Mouse (Mus musculus) embryo, embryonic 10.5 days (tissue): ENCODE measurements around the gene Map3k7.
"Not testable (repeated sequence)": the region's sequence is repeated elsewhere in the genome, so short reads cannot be mapped to it uniquely, and the experiment has no call there.

Experiments
- DNase-seq: peaks from one replicate; pipeline ENCODE4 v3.0.0-alpha.2; 2015; ENCODE audit warnings: low spot score

Map3k7 gene

DNA sequence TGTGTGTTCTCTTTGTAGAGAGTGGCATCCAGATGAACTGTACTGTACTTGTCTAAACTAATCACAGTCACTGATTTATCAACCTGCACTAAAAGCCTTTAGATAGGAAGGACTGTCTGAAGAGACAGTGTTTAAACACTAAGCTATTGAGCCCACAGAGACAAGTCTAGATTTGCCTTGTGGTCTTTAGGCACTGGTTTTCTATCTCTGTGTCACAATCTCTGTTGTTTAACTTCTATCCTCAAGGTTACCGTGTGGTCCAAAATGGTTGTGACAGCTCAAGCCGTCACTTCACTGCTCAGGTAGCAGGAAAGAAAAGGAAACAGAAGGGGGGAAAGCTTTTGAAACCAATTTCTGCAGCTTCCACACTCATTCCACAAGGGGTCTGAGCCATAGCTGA, 29.5 kb downstream of the Map3k7 start:
- no peak for DNase-seq

GRCm38 (mm10) chr4:31993865-31994264, 30.0 kb downstream of the Map3k7 start:
- DNase-seq: no peak

DNA sequence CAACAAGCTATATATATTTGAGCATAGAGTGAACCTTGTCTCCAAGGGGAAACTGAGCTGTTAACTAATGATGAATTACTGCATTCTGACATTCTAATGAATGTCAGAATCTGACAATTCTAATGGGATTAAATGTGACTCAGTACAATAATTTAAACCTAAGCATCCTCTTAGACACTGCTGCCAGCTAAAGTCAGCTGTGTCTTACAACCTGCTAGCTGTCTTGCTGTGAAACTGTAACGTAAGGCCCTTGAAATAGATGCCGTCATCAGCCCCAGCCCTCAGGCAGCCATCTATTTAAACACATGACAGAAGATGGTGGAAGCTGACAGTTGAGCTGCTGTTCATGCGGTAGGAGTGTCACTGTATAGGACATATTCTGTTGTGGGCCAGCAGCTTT, 37.6 kb downstream of the Map3k7 start:
- DNase-seq: no peak

DNA sequence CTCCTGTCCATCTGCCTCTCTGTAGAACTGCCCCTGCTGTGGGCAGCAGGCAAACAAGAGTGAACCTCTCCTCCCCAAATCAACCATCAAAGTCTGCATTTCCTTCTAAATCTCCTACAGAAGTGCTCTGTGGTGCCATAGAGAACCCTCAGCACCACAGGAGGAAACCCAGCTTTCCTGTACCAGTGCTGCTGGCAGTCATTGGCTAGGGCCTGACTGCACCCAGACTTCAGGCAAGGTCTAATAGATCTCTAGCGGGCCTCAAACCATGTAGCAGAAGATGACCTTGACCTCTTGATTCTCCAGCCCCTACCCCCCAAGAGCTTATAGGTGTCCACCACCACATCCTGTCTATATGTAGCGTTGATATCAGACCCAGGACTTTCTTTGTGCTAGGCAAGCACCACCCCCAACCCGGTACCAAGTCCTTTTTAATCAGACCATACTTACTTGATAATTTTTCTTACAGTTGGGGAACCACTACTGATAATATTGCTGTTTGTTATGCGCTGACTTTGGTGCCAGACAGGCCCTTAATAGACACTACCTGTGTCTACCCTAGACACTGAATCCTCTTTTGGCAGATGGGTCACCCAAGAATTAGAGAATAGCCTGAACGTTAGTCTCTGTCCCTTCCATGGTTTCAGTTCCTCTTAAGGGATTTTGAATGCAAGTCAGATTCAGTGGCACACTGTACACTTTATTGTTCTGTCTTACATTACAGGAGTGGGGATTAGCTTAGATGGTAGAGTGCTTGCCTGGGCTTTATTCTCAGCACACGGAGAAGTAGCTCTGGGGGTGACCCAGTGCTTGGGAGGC, 41.1 kb downstream of the Map3k7 start:
- no peak for DNase-seq

GRCm38 (mm10) chr4:32007174-32007573, 43.3 kb downstream of the Map3k7 start:
- DNase-seq: no peak

GRCm38 (mm10) chr4:32008095-32008494, 44.2 kb downstream of the Map3k7 start:
- no peak for DNase-seq

DNA sequence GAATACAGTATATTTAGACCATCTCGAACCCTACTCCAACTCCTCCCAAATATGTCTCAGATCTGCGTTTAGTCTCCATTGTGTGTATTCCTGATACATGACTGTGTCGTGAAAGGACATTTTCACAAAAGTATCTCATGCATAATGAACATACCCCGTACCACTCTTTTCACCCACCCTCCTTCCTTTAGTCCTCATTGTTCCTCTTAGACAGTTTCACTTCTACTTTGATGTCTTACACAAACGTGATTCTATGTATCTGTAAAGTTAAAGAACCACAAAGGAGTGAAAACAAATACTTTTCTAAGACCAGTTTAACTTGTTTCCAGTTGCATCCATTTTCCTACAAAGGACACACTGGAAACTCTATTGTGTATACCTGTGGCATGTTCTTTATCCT, 46.9 kb downstream of the Map3k7 start:
- DNase-seq: no peak

DNA sequence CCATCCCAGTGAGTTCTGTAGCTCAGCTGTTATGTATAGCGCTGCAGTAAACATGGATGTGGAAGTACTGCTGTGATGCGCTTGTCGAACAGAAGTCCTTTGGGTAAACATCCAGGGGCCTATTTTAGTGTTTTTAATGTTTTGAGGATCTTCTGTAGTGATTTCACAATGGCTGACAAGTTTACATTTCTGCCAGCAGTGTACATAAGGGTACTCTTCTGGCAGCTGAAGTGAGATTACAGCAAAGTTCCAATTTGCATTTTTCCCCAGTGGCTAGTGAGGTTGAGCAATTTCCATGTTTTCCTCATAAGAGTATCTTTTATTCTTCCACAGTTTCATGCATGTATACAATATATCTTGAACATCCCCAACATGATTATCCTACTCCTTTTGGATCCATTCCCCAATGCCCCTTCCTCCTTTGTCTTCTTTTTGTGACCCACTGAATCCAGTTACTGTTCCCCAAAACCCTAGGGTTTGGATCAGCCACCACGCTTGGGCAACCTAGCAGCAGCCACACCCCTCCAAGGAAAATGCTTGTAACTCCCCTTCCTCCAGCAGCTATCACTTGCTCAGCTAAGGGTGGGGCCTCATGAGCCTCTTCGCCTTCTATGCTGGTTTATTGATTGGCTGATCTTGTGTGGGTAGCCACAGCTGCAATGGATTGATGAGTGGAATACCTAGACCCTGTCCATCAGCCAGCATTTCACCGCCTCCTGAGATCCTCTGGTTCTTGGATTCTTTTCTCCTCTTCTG, 47.5 kb downstream of the Map3k7 start:
- DNase-seq: no peak

GRCm38 (mm10) chr4:32021131-32021530, 57.2 kb downstream of the Map3k7 start:
- DNase-seq: no peak

- DNase-seq: no peak
Measured at GRCm38 (mm10) chr4:32022321-32022720, 58.4 kb downstream of the Map3k7 start.

DNA sequence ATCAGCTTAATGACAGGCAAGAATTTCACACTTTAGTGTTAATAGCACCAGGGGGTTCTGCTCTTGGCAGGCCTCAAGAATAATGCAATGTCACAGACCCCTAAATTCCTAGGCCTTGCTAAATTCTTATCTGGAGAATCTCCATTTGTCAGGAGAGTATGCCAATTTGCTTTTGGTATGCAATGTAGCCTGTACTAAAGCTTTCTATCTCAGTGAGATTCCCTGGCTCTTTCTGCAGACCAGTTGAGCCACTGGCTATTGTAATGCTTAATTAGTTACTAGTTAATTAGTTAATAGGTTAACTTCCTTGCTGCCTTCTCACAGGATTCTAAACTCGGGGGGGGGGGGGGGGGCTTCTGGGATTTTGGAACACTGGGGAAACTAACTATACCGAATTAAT, 60.3 kb downstream of the Map3k7 start:
- not testable (repeated sequence) for DNase-seq

- no peak for DNase-seq
Measured at GRCm38 (mm10) chr4:32025105-32025504, 61.2 kb downstream of the Map3k7 start.

- no peak for DNase-seq
Measured at GRCm38 (mm10) chr4:32027094-32027493, 63.2 kb downstream of the Map3k7 start.

DNA sequence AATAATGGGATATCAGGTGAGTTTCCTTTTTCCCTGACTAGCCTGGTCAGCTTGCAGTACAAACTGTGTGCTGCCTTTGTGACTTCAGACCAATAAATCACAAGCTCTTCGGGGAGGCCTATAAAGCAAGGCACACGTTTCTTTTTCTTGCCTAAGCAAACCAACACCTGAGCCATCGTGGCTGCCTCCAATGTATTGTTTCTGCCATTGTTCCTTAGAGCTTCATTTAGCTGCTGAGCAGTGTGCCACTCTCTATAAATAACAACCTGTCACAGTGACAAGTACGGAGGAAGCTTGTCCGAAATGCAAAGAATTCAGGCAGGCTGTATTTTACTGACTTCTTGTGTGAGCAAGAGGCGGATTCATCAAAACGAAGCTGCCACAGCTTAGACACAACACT, 73.4 kb downstream of the Map3k7 start:
- DNase-seq: no peak

DNA sequence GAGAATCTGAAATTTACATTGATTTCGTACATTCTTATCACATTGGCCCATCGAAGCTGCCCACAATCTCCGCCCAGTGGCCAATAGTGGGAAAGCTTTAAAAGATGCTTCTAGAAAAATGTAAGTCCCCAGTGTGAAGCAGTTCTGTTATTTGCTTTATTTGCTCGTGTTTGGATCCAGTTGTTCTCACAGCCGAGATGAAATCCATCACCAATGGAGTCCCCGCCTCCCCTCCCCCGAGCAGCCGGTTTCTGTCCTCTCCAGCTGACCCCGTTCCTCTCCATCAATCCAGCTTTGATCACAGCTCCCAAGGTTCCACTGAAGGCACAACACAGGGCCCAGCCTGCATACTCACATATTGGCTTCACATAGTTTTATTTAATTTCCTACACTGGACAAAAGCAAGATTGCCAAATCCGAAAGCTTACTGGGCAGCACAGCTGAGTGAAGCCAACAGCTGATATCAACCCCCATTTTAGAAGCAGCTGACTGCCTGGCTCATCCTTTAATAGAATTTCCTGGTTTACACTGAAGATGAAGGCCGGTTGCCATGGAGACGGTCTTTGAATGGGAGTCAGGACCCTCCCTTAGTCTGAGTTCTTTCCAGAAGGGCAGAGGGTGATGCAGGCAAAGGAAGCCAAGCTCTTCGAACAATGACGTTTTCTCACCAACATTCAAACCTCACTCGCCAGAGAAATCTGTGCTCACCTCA, 78.0 kb downstream of the Map3k7 start:
- DNase-seq: peak; percentile 90

DNA sequence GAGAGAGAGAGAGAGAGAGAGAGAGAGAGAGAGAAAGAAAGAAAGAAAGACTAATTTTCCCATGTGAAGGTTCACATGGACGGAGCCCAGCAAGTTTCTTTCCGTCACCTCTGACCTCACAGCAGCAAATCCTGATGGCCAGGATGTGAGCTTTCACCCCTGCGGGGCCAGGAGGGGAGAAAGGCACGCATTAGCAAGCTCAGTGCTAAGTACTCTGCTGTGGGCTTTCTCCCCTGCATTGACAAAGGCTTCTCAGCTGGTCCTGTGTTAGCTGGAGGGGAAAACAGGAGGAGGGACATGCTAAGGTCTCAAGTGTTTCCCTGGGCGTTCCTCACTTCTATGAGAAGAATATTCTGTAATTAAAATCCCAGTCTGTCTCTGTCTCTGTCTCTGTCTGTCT, 81.3 kb downstream of the Map3k7 start:
- peak; percentile 74 for DNase-seq

GRCm38 (mm10) chr4:32049824-32050223, 85.9 kb downstream of the Map3k7 start:
- DNase-seq: no peak

DNA sequence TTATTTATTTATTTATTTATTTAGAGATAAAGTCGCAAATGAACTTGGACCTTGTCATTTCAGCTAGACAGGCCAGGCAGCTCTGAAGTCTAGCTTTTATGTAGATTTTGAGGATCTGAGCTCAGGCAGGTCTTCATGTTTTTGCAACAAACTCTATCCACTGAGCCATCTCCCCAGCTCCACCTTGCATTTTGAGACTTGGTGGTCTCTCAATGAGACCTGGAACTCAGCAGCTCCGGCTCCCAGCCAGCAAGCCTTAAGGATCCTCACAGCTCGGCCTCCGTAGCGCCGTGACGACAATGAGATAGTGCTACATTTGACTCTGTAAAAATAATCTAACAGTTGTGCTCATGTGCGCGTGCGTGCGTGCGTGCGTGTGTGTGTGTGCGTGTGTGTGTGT, 89.3 kb downstream of the Map3k7 start:
- no peak for DNase-seq

- peak; percentile 92 for DNase-seq
Measured at GRCm38 (mm10) chr4:32055151-32056052, 91.5 kb downstream of the Map3k7 start.

DNA sequence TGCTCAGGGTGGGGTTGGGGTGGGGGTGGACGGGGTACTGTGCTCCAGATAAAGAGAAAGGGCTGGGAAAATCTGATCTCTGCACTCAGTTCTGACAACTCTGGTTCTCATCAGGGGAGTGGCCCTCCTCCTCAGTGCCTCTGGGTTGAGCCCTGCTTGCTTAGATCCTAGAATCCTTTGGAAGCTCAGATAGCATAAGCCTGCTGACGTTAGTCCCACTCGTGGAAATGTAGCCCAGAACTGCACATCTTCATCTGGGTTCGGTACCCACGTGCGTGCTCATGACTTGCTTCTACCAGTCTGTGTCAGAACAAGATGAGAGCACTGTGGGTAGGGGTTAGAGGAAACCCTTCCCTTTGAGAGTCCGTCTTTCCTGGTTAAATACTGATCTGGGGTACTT, 92.5 kb downstream of the Map3k7 start:
- DNase-seq: no peak

- peak; percentile 77 for DNase-seq
Measured at GRCm38 (mm10) chr4:32057102-32057501, 93.2 kb downstream of the Map3k7 start.

- DNase-seq: no peak
Measured at GRCm38 (mm10) chr4:32060686-32061085, 96.8 kb downstream of the Map3k7 start.
